Mouse (Mus musculus): ENCODE results near the gene Pcnx2.

DNA sequence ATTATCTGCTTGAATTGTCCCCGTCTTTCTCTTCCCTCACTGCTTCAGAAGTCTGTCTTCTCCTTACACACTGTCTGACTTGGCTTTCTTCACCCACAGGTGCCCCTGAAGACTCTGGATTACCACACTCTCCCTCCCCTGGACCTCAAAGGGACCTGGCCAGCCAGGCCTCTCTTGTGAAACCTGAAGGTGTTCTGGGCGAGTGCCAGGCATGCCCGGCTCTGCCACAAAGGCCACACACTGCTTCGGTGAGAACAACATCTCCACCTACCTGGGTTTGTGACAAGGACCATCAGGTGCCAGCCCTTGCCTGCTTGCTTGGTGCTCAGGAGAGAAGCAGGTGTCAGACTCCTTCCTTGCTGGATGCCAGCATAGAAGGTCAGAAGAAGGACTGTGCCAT lies 46.4 kb upstream of the Pcnx2 start:
- no peak for TF ChIP-seq POLR2A (IDR thresholded peaks at IDR 0.05; ENCODE audit: borderline replicate concordance, insufficient read depth, low read length)
- no peak for TF ChIP-seq CTCF (IDR thresholded peaks at IDR 0.05; ENCODE audit: borderline replicate concordance, insufficient read depth, low read depth, low read length)

All from cerebellum, adult 2 months (tissue).